Mouse (Mus musculus) telencephalon, adult 2 months (tissue): ENCODE measurements at regions not wholly inside any gene's neighbourhood (a gene's known extent, or its start where the extent isn't known, plus 50 kb on each side); places are given as distances from the start of the nearest gene placed in this dataset.

Experiments used
- DNase-seq: peaks from one replicate; pipeline ENCODE4 v3.0.0-alpha.2; 2011; ENCODE audit warnings: low read depth, low spot score

DNA sequence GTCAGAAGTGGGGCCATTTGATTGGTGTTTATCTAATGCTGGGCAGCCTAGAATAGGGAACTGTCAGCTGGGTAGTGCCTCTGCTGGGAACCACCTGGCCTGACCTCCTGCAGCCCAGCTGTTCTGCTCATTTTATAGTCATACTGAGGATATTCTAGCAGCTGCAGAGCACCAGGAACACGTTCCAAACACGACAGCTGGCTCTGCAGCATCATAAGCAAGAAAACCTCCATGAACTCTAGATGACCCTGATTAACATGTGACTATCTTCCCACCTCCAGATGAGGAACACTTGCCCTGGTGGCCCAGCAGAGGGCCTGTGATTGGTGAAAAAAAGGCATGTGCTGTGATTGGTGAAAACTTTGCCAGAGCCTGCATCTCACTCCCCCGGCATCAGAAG is 210.6 kb upstream of the Ano5 start:
- DNase-seq = no peak

DNA sequence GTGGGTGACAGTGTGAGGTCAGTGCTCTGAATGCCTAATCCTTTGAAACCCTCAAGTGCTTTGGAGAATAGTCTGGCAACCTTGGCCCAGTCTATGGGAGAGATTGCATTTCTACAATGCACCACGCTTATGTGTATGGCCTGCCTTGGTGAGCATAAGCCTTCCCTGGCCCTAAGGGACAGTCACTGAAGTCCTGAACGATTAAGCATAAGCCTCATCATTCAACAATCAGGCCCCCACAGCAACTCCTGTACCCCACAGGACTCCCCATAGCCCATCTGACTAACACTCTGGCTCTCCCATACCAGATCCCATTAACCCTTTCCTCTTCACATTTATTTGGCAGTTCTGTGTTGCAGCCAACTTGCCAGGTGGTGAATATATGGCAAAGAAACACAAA is 203.1 kb upstream of the Ano5 start:
- DNase-seq = no peak

DNA sequence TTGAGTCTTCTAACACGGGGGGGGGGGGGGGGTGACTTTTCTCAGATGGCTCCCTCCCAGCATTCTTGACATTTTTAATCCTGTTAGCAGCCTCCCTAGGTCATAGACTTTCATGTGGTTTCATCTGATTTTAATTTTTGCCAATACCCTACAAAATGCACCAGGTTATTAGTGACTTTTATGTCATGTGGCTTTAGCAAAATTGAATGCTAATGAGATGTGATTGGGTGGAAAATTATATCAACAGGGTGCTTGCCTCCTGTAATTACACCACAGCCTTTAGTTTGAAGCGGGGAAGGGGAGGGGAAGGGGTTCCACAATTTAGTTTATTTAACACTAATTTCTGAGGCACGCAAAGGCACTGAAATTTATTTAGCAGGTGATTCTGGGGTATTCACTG is 200.6 kb upstream of the Ano5 start:
- DNase-seq = no peak

DNA sequence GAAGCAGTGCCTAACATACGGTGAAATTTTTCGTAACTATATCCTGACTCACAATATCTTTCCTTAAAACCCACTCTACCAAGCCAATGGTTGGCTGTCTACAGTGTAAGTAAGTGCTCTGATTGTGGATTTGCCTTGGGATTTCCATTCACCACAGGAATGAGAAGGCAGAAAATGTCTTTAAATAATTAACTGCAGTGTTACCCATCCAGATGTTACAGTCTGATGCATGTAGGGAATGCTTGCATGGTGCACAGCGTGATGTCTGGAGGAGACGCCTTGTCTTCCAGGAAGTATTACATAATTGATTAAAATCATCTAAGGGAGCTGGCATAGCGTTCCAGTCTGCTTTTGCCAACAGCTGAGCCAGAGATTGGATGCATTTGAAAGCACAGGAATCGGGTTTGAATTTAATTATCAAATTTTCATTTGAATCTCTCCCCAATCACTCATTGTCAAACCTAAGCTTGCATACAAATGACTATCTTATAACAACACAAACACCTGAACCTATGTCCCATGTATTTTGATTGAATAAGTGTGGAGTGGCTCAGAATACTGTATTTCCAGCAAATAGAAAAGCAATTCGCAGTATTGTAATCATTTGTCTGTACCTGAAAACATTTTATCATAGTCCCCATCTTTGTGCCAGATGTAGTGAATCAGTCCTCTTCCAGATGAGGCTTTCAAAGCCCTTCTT is 170.8 kb upstream of the Ano5 start:
- DNase-seq = no peak

DNA sequence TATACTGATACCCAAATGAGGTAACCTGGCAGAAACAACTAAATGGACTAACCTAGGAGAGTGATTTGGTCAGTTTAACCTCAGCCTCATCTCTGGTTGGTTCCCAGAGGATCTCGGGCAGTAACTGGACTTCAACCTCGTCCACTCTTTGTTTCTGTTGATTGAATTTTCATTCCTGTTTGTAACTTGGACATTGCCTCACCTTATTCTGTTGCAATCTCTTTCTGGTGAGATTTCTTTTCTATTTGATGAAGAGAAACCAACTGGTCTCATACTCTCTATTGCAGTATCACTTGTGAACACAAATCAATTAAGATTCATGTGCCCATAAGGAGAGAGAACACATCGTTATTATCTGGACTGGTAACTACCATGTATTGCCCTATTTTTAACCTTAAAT is 163.3 kb upstream of the Ano5 start:
- DNase-seq = no peak

DNA sequence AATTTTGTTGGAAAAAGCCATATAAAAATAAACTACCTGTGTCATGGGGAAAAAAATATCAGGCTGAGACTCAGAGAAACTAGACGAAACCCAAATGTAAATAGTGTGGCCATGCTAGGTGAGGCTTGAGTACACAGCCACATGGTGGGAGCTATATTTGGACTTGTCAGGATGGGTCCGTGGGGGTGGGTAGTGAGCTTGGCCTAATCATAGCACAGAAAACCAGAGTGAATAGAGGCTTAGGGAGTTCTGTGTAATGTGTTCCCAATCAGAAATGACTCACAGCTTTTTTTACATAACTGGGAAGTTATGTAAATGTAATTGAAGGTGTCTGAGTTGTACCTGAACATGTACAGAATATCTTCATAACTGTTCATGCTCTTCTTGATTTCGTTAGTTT is 150.7 kb upstream of the Ano5 start:
- peak; percentile 70 for DNase-seq

DNA sequence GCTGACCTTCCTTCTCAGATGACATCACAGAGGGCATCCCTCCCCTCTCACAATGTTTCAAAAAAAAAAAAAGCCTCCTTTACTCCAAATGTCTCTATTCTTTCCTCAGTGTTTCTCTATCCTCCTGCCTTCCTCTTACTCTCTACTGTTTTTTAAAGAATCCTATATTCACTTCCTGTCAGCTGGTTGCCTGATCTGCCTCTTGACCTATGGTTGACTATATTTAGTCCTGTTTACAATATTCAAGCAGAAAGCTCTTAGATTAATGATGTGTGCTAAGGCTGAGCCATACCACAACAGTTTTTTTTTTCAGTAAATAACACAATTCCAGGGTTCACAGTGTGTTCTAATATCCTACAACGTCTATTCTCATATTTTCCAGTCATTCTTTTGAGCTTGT is 133.2 kb upstream of the Ano5 start:
- no peak for DNase-seq
